17 mouse cellular contexts compared by ENCODE assay signal in the genomic region with DNA sequence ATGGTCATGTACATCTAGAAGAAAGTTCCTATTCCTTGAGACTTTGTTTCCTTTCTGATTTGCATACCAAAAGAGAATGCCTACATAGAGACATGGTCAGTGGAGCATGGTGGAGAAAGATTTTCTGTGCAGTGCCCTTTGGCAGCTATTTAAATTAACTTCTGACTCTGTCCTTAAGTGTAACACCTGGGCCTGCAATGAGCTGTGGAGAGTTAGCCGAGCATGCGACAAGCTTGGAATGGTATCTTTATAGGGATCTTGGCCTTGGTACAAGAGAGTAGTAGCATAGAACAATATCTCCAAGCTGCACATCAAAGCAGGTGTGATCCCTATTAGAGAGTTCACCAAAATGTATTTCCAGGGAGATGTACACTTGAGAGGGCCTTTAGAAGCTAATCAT.
"Had no signal": no experiment of that assay in that cellular context is flagged by ENCODE, and none has a peak within 500 bp of the region (broad histone marks: within the 10 kb centered on the region; RNA-seq: fewer than 3 reads in every experiment).

No protein-coding gene starts in this region.

- H3K9me3 ChIP-seq: liver, embryonic 13.5 days; neural tube, embryonic 12.5 days; stomach, embryonic 15.5 days had no signal

- H3K4me3 ChIP-seq: left cerebral cortex, adult 2 months; liver, embryonic 13.5 days; neural tube, embryonic 12.5 days; stomach, embryonic 15.5 days had no signal

- DNase-seq: kidney, adult 8-10 months; kidney, postnatal 14 days; kidney, postnatal 4 days; layer of hippocampus, postnatal 36 days; liver, embryonic 13.5 days; lung, adult 2 months; lung, postnatal 14 days; lung, postnatal 4 days; midbrain, embryonic 14.5 days; retina, postnatal 1 day; right cerebral cortex, postnatal 25 days; spleen, adult 18-20 months; thymus, postnatal 25 days had no signal

- H3K27ac ChIP-seq: left cerebral cortex, adult 2 months; liver, embryonic 13.5 days; neural tube, embryonic 12.5 days; stomach, embryonic 15.5 days had no signal

- H3K9ac ChIP-seq: liver, embryonic 13.5 days; neural tube, embryonic 12.5 days; stomach, embryonic 15.5 days had no signal

- H3K4me2 ChIP-seq: liver, embryonic 13.5 days; midbrain, embryonic 11.5 days; neural tube, embryonic 12.5 days; stomach, embryonic 15.5 days had no signal

- H3K27me3 ChIP-seq: liver, embryonic 13.5 days; neural tube, embryonic 12.5 days; stomach, embryonic 15.5 days had no signal

- H3K4me1 ChIP-seq: liver, embryonic 13.5 days; neural tube, embryonic 12.5 days; stomach, embryonic 15.5 days had no signal

- H3K36me3 ChIP-seq: liver, embryonic 13.5 days; neural tube, embryonic 12.5 days; stomach, embryonic 15.5 days had no signal
